Mouse (Mus musculus): ENCODE measurements around the gene Rlf. TPM values are rescaled to one million over a fixed set of nuclear protein-coding genes. Genes with fewer than 3 reads are reported as not detected.

Rlf gene
- polyA plus RNA-seq, 1 experiment from 2014 or later, result 24.3 TPM

DNA sequence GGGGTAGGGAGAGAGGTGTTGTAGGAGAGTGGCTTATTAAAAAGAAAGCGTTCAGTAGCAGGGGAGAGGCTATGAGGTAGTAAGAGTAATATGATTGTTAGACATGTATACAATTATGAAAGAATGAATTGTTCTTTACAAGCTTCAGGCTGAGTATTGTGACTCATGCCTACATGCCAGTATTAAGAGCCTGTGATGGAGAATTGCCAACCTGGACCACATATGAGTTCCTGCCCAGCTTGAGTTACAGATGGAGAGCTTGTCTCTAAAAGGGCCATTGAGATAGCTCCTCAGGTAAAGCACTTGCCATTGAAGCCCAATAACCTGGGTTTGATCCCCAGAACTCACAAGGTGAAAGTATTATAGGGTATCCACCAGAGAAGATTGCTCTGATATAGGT is 8.3 kb upstream of the Rlf start:
- WGBS, result 77% methylated on average over 1 of the region's 1 CpGs
- no peak for ATAC-seq (ENCODE audit: low FRiP score)

DNA sequence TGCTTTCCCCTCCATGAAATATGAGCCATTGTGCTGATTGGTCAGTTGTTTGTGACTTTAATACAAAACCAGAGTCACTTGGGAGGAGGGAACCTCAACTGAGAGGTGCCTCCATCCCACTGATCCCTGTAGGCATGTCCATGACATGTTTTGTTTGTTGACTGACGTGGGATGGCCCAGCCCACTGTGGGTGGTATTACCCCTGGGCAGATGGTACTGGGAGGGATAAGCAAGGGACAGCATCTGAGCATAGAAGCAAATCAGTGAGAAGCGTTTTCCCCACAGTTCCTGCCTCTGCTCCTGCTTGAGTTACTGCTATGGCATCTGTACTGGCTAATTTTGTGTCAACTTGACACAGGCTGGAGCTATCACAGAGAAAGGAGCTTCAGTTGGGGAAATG is 1.3 kb upstream of the Rlf start:
- WGBS, result 67% methylated on average over 2 of the region's 2 CpGs

More for the DNA sequence above, 8.3 kb upstream of the Rlf start:
- H3K9ac ChIP-seq (ENCODE audit: low read length), result no peak overlapping the region
- no peaks in the 10 kb centered on the region for H3K36me3 ChIP-seq (ENCODE audit: control insufficient read depth, insufficient read depth, low read length)
- DNase-seq (ENCODE audit: low spot score, missing footprints), result no peak
- no peaks in the 10 kb centered on the region for H3K4me1 ChIP-seq (ENCODE audit: control insufficient read depth, insufficient read depth, low read length)
- 0 out of 2 replicates have a peak, but pooled peaks cover 2% of the 10 kb centered on the region for H3K27me3 ChIP-seq (ENCODE audit: control insufficient read depth, insufficient read depth, low read length)
- H3K9me3 ChIP-seq (ENCODE audit: control insufficient read depth, low read length), result no peaks in the 10 kb centered on the region
- no peak overlapping the region for H3K4me2 ChIP-seq
- H3K27ac ChIP-seq (ENCODE audit: low read depth, low read length), result no peak overlapping the region
- H3K4me3 ChIP-seq (ENCODE audit: low read depth, low read length), result no peak overlapping the region

DNA sequence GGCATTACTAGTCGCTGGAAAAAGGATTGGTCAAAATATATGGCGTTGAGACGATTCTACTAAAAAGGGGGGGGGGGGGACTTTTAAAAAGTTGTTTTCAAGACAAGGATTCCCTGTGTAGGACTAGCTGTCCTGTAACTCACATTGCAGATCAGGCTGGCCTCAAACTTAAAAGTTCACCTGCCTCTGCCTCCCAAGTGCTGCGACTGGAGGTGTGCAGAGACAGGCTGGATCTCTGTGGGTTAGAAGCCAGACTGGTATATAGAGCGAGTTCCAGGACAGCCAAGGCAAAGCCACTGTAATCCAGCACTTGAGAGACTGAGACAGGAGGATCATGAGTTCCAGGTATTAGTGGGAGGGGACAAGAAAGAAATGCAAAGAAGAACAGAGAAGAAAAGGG is 605 bp upstream of the Rlf start:
- Histone ChIP-seq H3K9ac (ENCODE audit: low read length) (peak overlapping the region; percentile 67), H3K36me3 (ENCODE audit: control insufficient read depth, insufficient read depth, low read length) (no peaks in the 10 kb centered on the region), H3K9me3 (ENCODE audit: control insufficient read depth, low read length) (no peaks in the 10 kb centered on the region), H3K4me2 (peak overlapping the region; percentile 53), H3K27me3 (ENCODE audit: control insufficient read depth, insufficient read depth, low read length) (0 out of 2 replicates have a peak, but pooled peaks cover 4% of the 10 kb centered on the region), H3K4me1 (ENCODE audit: control insufficient read depth, insufficient read depth, low read length) (peaks cover 10% of the 10 kb centered on the region), H3K4me3 (ENCODE audit: low read depth, low read length) (peak overlapping the region; percentile 87), H3K27ac (ENCODE audit: low read depth, low read length) (peak overlapping the region; percentile 25; the same call in 1 of the 2 replicates)
- 22% methylated on average over 5 of the region's 5 CpGs for WGBS
- DNase-seq (ENCODE audit: low spot score, missing footprints) (no peak), ATAC-seq (ENCODE audit: low FRiP score) (peak; percentile 43)

More for the DNA sequence above, 1.3 kb upstream of the Rlf start:
- H3K36me3 ChIP-seq (ENCODE audit: control insufficient read depth, insufficient read depth, low read length), result no peaks in the 10 kb centered on the region
- peaks cover 10% of the 10 kb centered on the region for H3K4me1 ChIP-seq (ENCODE audit: control insufficient read depth, insufficient read depth, low read length)
- H3K27me3 ChIP-seq (ENCODE audit: control insufficient read depth, insufficient read depth, low read length), result 0 out of 2 replicates have a peak, but pooled peaks cover 4% of the 10 kb centered on the region
- no peak overlapping the region for H3K27ac ChIP-seq (ENCODE audit: low read depth, low read length)
- ATAC-seq (ENCODE audit: low FRiP score) (no peak), DNase-seq (ENCODE audit: low spot score, missing footprints) (no peak)
- H3K4me3 ChIP-seq (ENCODE audit: low read depth, low read length), result no peak overlapping the region
- no peak overlapping the region for H3K9ac ChIP-seq (ENCODE audit: low read length)
- no peaks in the 10 kb centered on the region for H3K9me3 ChIP-seq (ENCODE audit: control insufficient read depth, low read length)
- no peak overlapping the region for H3K4me2 ChIP-seq

DNA sequence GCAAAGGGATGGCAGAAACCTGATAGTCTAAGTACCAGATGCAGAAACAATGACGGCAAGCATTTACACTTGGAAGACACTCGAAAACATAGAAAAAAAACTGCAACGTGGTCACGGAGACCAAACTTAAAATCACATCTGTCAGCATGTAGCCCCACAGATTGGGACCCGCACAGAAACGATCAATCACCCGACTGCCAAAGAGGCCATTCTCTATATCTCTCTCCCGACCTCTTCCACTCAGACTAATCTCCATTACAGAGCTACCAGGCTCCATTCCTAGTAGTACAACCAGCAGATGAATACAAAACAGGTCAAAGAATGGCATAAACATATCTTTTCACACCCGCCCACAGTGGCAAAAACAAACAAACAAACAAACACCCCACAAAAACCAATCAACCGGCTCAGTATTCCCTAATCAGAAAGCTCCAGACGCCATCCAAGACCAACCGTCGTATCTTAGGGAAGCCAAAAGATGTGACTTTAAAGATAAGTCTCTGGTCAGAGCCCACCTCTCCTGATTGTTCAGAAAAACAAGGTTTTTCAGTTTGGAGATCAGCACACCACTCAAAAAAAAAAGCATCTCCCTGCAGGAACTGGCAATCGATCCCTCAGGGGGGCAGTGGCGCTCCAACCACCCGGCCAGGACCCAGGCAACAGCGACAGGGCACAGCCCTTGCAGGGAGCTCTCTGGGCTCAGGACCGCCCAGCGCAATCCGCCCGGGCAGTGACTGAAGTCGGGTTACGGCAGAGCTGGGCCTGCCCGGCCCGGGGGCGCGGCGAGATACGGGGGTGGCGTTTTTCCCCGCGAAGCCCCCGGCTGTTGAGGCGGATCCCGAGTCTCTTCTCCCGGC is 720 bp downstream of the Rlf start:
- ATAC-seq (ENCODE audit: low FRiP score), result peak; percentile 85
- Histone ChIP-seq H3K4me3 (ENCODE audit: low read depth, low read length) (peak overlapping the region; percentile 87), H3K27ac (ENCODE audit: low read depth, low read length) (peak overlapping the region; percentile 82), H3K4me1 (ENCODE audit: control insufficient read depth, insufficient read depth, low read length) (peaks cover 10% of the 10 kb centered on the region), H3K36me3 (ENCODE audit: control insufficient read depth, insufficient read depth, low read length) (no peaks in the 10 kb centered on the region), H3K9me3 (ENCODE audit: control insufficient read depth, low read length) (no peaks in the 10 kb centered on the region), H3K9ac (ENCODE audit: low read length) (peak overlapping the region; percentile 85), H3K27me3 (ENCODE audit: control insufficient read depth, insufficient read depth, low read length) (0 out of 2 replicates have a peak, but pooled peaks cover 4% of the 10 kb centered on the region), H3K4me2 (peak overlapping the region; percentile 67)
- peak; percentile 85 for DNase-seq (ENCODE audit: low spot score, missing footprints)
- WGBS, result 3% methylated on average over 33 of the region's 36 CpGs

DNA sequence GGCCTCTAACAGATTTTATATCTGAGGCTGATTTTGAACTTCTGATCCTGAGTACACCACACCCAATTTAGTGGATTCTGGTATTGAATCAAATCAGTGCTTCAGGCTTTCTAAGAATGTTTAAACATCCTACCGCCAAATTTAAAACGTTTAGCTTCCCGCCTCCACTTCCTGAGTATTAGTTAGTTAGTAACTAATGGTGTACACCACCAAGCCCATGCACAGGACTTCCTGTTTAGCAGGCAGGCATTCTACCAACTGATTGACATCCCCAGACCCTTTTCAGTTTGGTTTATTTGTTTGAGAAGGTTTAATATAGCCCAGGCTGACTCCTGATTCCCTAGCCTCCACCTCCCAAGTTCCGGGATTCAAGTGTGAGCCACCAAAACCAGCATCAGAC is 6.0 kb downstream of the Rlf start:
- no peak for ATAC-seq (ENCODE audit: low FRiP score)
- Histone ChIP-seq H3K4me3 (ENCODE audit: low read depth, low read length) (no peak overlapping the region), H3K27ac (ENCODE audit: low read depth, low read length) (no peak overlapping the region), H3K36me3 (ENCODE audit: control insufficient read depth, insufficient read depth, low read length) (no peaks in the 10 kb centered on the region), H3K27me3 (ENCODE audit: control insufficient read depth, insufficient read depth, low read length) (no peaks in the 10 kb centered on the region), H3K9me3 (ENCODE audit: control insufficient read depth, low read length) (no peaks in the 10 kb centered on the region), H3K9ac (ENCODE audit: low read length) (no peak overlapping the region), H3K4me1 (ENCODE audit: control insufficient read depth, insufficient read depth, low read length) (peaks cover 8% of the 10 kb centered on the region), H3K4me2 (no peak overlapping the region)
- 89% methylated on average over 4 of the region's 4 CpGs for WGBS
- DNase-seq (ENCODE audit: low spot score, missing footprints), result peak; percentile 49

DNA sequence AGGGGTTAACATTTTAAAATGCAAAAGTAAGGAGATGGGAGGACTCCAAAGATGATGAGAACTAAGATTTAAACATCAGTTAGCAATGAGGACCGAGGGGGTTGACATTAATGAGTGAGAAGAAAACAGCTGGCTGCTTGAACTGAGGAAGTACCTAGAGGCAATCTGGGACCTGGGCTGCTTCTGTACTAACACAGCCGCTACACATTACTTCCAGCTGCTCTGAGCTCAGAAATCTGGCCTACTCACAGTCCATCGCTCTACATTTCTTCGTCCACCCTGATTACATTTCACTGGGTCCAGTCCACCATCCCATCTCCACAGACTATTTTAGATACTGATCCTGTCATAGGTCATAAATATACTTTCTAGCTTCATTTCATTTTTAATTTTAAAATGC is 17.0 kb downstream of the Rlf start:
- Histone ChIP-seq H3K27ac (ENCODE audit: low read depth, low read length) (no peak overlapping the region), H3K9ac (ENCODE audit: low read length) (no peak overlapping the region), H3K4me1 (ENCODE audit: control insufficient read depth, insufficient read depth, low read length) (no peaks in the 10 kb centered on the region), H3K9me3 (ENCODE audit: control insufficient read depth, low read length) (no peaks in the 10 kb centered on the region), H3K4me2 (no peak overlapping the region), H3K27me3 (ENCODE audit: control insufficient read depth, insufficient read depth, low read length) (no peaks in the 10 kb centered on the region), H3K4me3 (ENCODE audit: low read depth, low read length) (no peak overlapping the region), H3K36me3 (ENCODE audit: control insufficient read depth, insufficient read depth, low read length) (no peaks in the 10 kb centered on the region)
- ATAC-seq (ENCODE audit: low FRiP score) (no peak), DNase-seq (ENCODE audit: low spot score, missing footprints) (no peak)
- 93% methylated on average over 4 of the region's 4 CpGs for WGBS

DNA sequence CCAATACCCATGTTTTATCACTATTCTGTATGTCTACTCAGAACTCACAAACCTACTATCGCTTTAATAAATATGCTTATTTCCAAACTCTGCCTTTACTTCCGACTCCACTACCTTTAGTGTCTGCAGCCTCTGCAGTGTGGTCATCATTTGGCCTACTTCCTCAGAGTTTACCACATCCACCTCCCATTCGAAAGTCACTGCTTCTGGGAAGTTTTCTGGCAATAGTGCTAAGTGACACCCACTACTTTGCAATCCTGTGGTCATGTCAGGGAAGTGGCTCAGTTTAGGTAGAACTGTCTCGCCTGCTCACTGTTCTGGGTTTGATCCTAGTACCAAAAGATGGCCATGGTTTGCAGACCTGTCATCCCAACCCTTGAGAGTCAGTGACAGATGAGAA is 17.9 kb downstream of the Rlf start:
- Histone ChIP-seq H3K4me2 (no peak overlapping the region), H3K27ac (ENCODE audit: low read depth, low read length) (no peak overlapping the region), H3K4me1 (ENCODE audit: control insufficient read depth, insufficient read depth, low read length) (no peaks in the 10 kb centered on the region), H3K9me3 (ENCODE audit: control insufficient read depth, low read length) (no peaks in the 10 kb centered on the region), H3K9ac (ENCODE audit: low read length) (no peak overlapping the region), H3K27me3 (ENCODE audit: control insufficient read depth, insufficient read depth, low read length) (no peaks in the 10 kb centered on the region), H3K4me3 (ENCODE audit: low read depth, low read length) (no peak overlapping the region), H3K36me3 (ENCODE audit: control insufficient read depth, insufficient read depth, low read length) (no peaks in the 10 kb centered on the region)
- DNase-seq (ENCODE audit: low spot score, missing footprints) (peak; percentile 19), ATAC-seq (ENCODE audit: low FRiP score) (no peak)
- 96% methylated on average over 4 of the region's 4 CpGs for WGBS

DNA sequence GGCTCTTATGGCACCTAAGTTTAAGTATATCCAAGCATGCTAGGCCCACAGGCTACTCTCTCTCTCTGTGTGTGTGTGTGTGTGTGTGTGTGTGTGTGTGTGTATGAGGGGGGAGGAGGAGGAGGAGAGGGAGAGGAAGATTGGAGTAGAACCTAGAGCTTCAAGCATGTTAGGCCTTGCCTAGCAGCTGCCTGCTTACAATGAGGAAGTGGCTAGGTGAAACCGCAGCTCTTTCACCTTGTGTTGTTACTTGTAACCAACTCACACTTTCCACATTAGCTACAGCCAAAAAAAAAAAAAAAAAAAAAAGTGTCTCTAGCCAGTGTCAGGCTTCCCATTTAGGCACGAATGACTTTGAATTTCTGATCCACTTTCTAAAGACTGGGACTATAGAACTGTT is 18.7 kb downstream of the Rlf start:
- peak; percentile 66 for DNase-seq (ENCODE audit: low spot score, missing footprints)
- WGBS, result 91% methylated on average over 2 of the region's 2 CpGs
- H3K4me3 ChIP-seq (ENCODE audit: low read depth, low read length), result no peak overlapping the region
- H3K4me2 ChIP-seq, result no peak overlapping the region
- H3K27me3 ChIP-seq (ENCODE audit: control insufficient read depth, insufficient read depth, low read length), result no peaks in the 10 kb centered on the region
- no peak overlapping the region for H3K27ac ChIP-seq (ENCODE audit: low read depth, low read length)
- H3K9ac ChIP-seq (ENCODE audit: low read length), result no peak overlapping the region
- H3K36me3 ChIP-seq (ENCODE audit: control insufficient read depth, insufficient read depth, low read length), result no peaks in the 10 kb centered on the region
- no peak for ATAC-seq (ENCODE audit: low FRiP score)
- H3K4me1 ChIP-seq (ENCODE audit: control insufficient read depth, insufficient read depth, low read length), result no peaks in the 10 kb centered on the region
- H3K9me3 ChIP-seq (ENCODE audit: control insufficient read depth, low read length), result no peaks in the 10 kb centered on the region

DNA sequence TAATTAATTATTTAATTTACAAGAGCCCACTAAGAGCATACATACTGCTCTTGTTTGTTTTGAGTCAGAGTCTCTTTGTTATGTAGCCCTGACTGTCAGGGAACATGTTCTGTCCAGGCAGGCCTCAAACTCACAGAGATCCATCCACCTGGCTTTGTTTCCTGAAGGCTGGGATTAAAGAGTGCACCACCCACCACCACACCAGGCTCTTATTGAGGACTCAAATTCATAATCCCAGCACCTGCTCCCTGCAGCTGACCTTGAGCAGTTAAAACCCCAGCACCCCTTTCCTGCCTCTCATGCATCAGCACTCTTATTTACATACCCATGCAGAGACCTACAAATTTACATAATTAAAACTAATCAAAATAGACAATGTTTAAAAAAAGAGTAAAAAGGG is 20.1 kb downstream of the Rlf start:
- Histone ChIP-seq H3K4me2 (no peak overlapping the region), H3K9me3 (ENCODE audit: control insufficient read depth, low read length) (no peaks in the 10 kb centered on the region), H3K9ac (ENCODE audit: low read length) (no peak overlapping the region), H3K36me3 (ENCODE audit: control insufficient read depth, insufficient read depth, low read length) (no peaks in the 10 kb centered on the region), H3K4me3 (ENCODE audit: low read depth, low read length) (no peak overlapping the region), H3K27ac (ENCODE audit: low read depth, low read length) (no peak overlapping the region), H3K27me3 (ENCODE audit: control insufficient read depth, insufficient read depth, low read length) (no peaks in the 10 kb centered on the region), H3K4me1 (ENCODE audit: control insufficient read depth, insufficient read depth, low read length) (no peaks in the 10 kb centered on the region)
- no peak for ATAC-seq (ENCODE audit: low FRiP score)
- peak; percentile 51 for DNase-seq (ENCODE audit: low spot score, missing footprints)

Data from midbrain, embryonic 11.5 days (tissue).